Mouse (Mus musculus) heart, embryonic 13.5 days (tissue): ENCODE data around the gene Deaf1. TPM values are rescaled to one million over a fixed set of nuclear protein-coding genes. Genes with fewer than 3 reads are reported as not detected.

ENCODE experiments used
- polyA plus RNA-seq: library from polyadenylated mRNA; unstranded; fragments of >200 nt; fragmentation: Nextera tagmentation; extraction: Ambion mirVana; gene quantifications from 2 replicates; pipeline ENCODE4 v1.2.1, GENCODE M21; 2015

The Deaf1 gene
- polyA plus RNA-seq, 1 experiment from 2014 or later, result 35.5 TPM

Other genes starting within 250 kb of the Deaf1 start
- 0.31 and 0.72 TPM in 2 replicates for gene Pkp3, start 249.5 kb downstream of the Deaf1 start, polyA plus RNA-seq
- gene Sigirr, start 227.1 kb downstream of the Deaf1 start, polyA plus RNA-seq, result 3.4 and 3.5 TPM in 2 replicates
- gene Ano9, start 209.9 kb downstream of the Deaf1 start, polyA plus RNA-seq, result 0.21 and 0.23 TPM in 2 replicates
- gene Ptdss2, start 205.3 kb downstream of the Deaf1 start, polyA plus RNA-seq, result 57.9 and 66.4 TPM in 2 replicates
- 92.2 and 102 TPM in 2 replicates for gene Rnh1, start 154.8 kb downstream of the Deaf1 start, polyA plus RNA-seq
- gene Hras, start 133.7 kb downstream of the Deaf1 start, polyA plus RNA-seq, result 67.5 and 90.7 TPM in 2 replicates
- gene Lrrc56, start 133.5 kb downstream of the Deaf1 start, polyA plus RNA-seq, result 3.1 and 3.3 TPM in 2 replicates
- gene Lmntd2, start 113.6 kb downstream of the Deaf1 start, polyA plus RNA-seq, result 0.56 and 0.72 TPM in 2 replicates
- 15.1 and 15.3 TPM in 2 replicates for gene Rassf7, start 111.8 kb downstream of the Deaf1 start, polyA plus RNA-seq
- gene Phrf1, start 98.9 kb downstream of the Deaf1 start, polyA plus RNA-seq, result 43.5 and 46.2 TPM in 2 replicates
- gene Irf7, start 61.2 kb downstream of the Deaf1 start, polyA plus RNA-seq, result 3.4 and 4.2 TPM in 2 replicates
- gene Cdhr5, start 50.9 kb downstream of the Deaf1 start, polyA plus RNA-seq, result not detected in 2 replicates
- gene Sct, start 48.6 kb downstream of the Deaf1 start, polyA plus RNA-seq, result 0.88 and 1.5 TPM in 2 replicates
- gene Drd4, start 35.7 kb downstream of the Deaf1 start, polyA plus RNA-seq, result 0.05 TPM in 1 of 2 replicates, not detected in the other
- gene Tmem80, start within 50 bp of the Deaf1 start, polyA plus RNA-seq, result 33.2 and 39.9 TPM in 2 replicates
- 1.4 TPM in 2 replicates for gene Eps8l2, start 11.2 kb upstream of the Deaf1 start, polyA plus RNA-seq
- gene Taldo1, start 64.5 kb upstream of the Deaf1 start, polyA plus RNA-seq, result 248 and 250 TPM in 2 replicates
- gene Gatd1, start 86.4 kb upstream of the Deaf1 start, polyA plus RNA-seq, result 27.0 and 29.9 TPM in 2 replicates
- gene Cend1, start 101.8 kb upstream of the Deaf1 start, polyA plus RNA-seq, result 8.1 and 9.8 TPM in 2 replicates
- gene Slc25a22, start 110.2 kb upstream of the Deaf1 start, polyA plus RNA-seq, result 17.3 and 19.1 TPM in 2 replicates
- gene Pidd1, start 116.3 kb upstream of the Deaf1 start, polyA plus RNA-seq, result 8.1 and 9.4 TPM in 2 replicates
- 871 and 874 TPM in 2 replicates for gene Rplp2, start 119.7 kb upstream of the Deaf1 start, polyA plus RNA-seq
- gene Pnpla2, start 127.5 kb upstream of the Deaf1 start, polyA plus RNA-seq, result 42.6 and 45.7 TPM in 2 replicates
- 20.2 and 23.0 TPM in 2 replicates for gene Cracr2b, start 133.4 kb upstream of the Deaf1 start, polyA plus RNA-seq
- gene Cd151, start 139.7 kb upstream of the Deaf1 start, polyA plus RNA-seq, result 28.5 and 31.4 TPM in 2 replicates
- 67.3 and 76.3 TPM in 2 replicates for gene Polr2l, start 147.4 kb upstream of the Deaf1 start, polyA plus RNA-seq
- 64.5 and 68.8 TPM in 2 replicates for gene Tspan4, start 147.6 kb upstream of the Deaf1 start, polyA plus RNA-seq
- 36.3 TPM in 2 replicates for gene Chid1, start 212.2 kb upstream of the Deaf1 start, polyA plus RNA-seq
- gene Ap2a2, start 234.5 kb upstream of the Deaf1 start, polyA plus RNA-seq, result 50.8 and 54.8 TPM in 2 replicates